ENCODE assay signal across 7 mouse cellular contexts in the genomic region with DNA sequence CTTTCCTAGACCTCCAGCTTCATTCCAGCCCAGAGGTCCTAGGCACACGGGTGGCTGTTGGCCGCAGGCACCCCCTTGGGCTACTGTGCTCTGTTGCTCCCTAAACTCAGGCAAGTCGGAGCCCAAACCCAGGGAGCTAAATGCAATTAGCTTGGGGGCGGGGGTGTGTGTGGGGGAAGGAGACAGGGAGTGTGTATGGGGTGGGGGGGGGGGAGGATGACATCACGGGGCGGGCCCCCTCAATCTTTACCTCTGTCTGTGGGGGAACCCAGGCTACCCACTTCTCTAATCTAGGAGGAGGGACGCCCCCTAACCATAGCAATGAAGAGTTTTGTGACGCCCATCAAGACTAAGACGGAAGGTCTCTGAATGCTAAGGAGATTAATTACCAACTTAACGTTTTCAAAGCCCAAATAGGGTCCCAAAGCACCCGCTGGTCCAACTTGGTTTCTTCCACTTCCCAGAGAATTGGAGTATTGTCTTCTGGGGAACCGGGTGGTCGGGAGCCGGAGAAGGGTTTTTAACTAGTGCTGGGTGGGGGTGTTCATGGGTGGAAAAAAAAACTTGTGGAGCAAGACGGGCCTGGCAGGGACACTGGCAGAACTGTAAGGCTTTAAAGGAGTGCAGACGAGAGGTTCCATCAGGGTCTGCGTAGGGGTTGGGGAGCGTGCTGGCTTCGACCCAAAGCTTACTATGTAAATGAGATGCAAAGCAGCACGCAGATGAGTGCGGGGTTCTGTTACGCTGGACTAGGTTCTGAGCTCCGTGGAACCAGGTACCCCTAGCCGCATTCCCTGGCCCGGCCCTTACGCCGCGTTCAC. TPM values are rescaled to one million over a fixed set of nuclear protein-coding genes. Genes with fewer than 3 reads are reported as not detected.
A peak's percentile ranks its signal among the peaks of the same experiment; 100 is the strongest.
DNase-seq lines count a peak whose midpoint lies in the region; ATAC-seq lines count a peak whose summit lies in the region.

A gene (minus strand): TSS at position 100 of the 821 bp plus-strand sequence.

- no peaks in the 10 kb centered on the region for H3K27me3 ChIP-seq in intestine, embryonic 15.5 days (replicated peaks)

- peak within 1 kb of the TSS; percentile 81 for H3K4me2 ChIP-seq in intestine, embryonic 15.5 days (replicated peaks)

- peak; percentile 59 to 65 for DNase-seq in adrenal gland, adult 18-20 months (ENCODE audit: low spot score in 2 of 2)
- peak; percentile 70 for DNase-seq in embryo, embryonic 10 days (ENCODE audit: low spot score)
- peak; percentile 55 to 81 for DNase-seq in gastrocnemius, postnatal 4 days (ENCODE audit: low spot score in 2 of 2)
- DNase-seq in left cerebral cortex, postnatal 25 days (ENCODE audit: low spot score in 2 of 2), result peak; percentile 73 to 78
- peak; percentile 78 for DNase-seq in mesoderm, embryonic 11.5 days (ENCODE audit: low read depth, low spot score)
- peak; percentile 52 for DNase-seq in skeletal muscle tissue, adult 2 months (ENCODE audit: low read depth, low spot score)

- under 1% methylated on average over 28 of the region's 28 CpGs for WGBS in intestine, embryonic 15.5 days

- peak within 1 kb of the TSS; percentile 99 for H3K27ac ChIP-seq in intestine, embryonic 15.5 days

- intact Hi-C loops in left cerebral cortex, postnatal 25 days (cut with DNase I), result loop anchor here (1.0 kb wide), 1 partner anchor 56 kb away; no protein-coding TSS in a partner anchor

- H3K4me3 ChIP-seq in intestine, embryonic 15.5 days (replicated peaks), result peak within 1 kb of the TSS; percentile 83

- peaks cover 38% of the 10 kb centered on the region for H3K4me1 ChIP-seq in intestine, embryonic 15.5 days (replicated peaks)

- no peaks in the 10 kb centered on the region for H3K9me3 ChIP-seq in intestine, embryonic 15.5 days

- ATAC-seq in intestine, embryonic 15.5 days, result peak; percentile 70

- peak within 1 kb of the TSS; percentile 89 for H3K9ac ChIP-seq in intestine, embryonic 15.5 days

- peaks cover 4% of the 10 kb centered on the region for H3K36me3 ChIP-seq in intestine, embryonic 15.5 days

RNA-seq across cellular contexts. Expression of the gene that starts here (rescaled TPM):
- total RNA-seq in adrenal gland, adult 18-20 months (2021), result 1 to 10 TPM; 6.7 to 7.6 TPM
- total RNA-seq in gastrocnemius, postnatal 4 days (2021), result 10 to 100 TPM; 17.3 to 20.2 TPM
- 11.2 and 12.7 TPM in 2 replicates for polyA plus RNA-seq in intestine, embryonic 15.5 days (2015; fragmentation: Nextera tagmentation; extraction: Ambion mirVana)
- total RNA-seq in left cerebral cortex, postnatal 25 days (2021), result 10 to 100 TPM in 1 of 2 experiments, 1 to 10 TPM in 1; 8.8 to 10.2 TPM

Comparison
In these comparisons a context has a peak if more than half of its experiments do, and no peak if none do; other contexts are left out.
1. Peak in every context shown above with its lines: DNase-seq, ATAC-seq, H3K4me3 ChIP-seq and H3K27ac ChIP-seq.